Mouse (Mus musculus): ENCODE results near the gene Socs3. TPM values are rescaled to one million over a fixed set of nuclear protein-coding genes. Genes with fewer than 3 reads are reported as not detected.

The Socs3 gene
- total and polyA plus RNA-seq, 3 experiments: 0.96 to 1.9 TPM; not detected in 1

DNA sequence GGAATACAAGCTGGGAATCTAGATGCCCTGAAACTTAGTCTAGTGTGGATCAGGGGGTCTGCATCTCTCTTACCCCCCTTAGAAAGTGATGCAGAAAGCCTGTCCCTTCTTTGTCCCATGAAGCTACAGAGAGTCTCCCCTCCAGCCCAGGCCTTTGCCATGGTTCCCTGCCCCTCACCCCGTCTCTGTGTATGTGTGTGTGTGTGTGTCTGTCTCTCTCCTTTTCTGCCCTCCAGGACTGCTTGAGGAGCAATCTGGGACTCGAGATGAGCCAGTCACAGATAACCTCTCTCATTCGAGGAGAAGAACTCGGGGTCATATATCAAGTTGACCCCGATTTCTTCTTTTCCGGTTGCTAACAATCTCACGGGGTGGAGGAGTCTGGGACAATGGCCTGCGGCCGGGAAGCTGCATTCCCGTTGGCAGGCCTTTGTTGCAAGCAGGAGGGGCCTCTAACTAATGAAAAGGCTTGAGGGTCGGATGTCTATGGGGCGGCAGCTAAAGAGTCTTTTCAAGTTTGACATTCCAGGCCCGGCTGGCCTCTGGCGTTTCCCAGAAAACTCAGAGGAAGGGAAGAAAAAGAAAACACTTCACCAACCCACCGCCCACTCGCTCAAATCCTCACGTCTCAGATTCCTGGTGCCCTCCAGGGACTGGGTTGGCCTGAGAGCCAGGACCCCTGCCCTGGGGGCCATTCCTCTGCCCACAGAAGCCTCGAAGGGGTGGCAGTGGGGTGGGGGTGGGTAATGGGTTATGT, 5.5 kb upstream of the Socs3 start:
- no peaks in the 10 kb centered on the region for H3K4me1 ChIP-seq (ENCODE audit: control insufficient read depth in 1 of 2, insufficient read depth in 2 of 2, low read length in 2 of 2)
- H3K36me3 ChIP-seq (ENCODE audit: control insufficient read depth in 1 of 2, insufficient read depth in 2 of 2, low read length in 2 of 2): no peaks in the 10 kb centered on the region
- no peak overlapping the region for H3K9ac ChIP-seq (ENCODE audit: control insufficient read depth, low read depth, low read length, poor library complexity, severe bottlenecking)

GRCm38 (mm10) chr11:117974327-117975125, 4.7 kb upstream of the Socs3 start:
- TF ChIP-seq ZKSCAN1 (IDR thresholded peaks at IDR 0.05; ENCODE audit: low read depth, low read length) (no peak), MYB (IDR thresholded peaks at IDR 0.05; ENCODE audit: low read depth, low read length) (no peak), GATA1 (IDR thresholded peaks at IDR 0.05; ENCODE audit: low read depth, low read length) (no peak), UBTF (IDR thresholded peaks at IDR 0.05; ENCODE audit: borderline replicate concordance, insufficient read depth, low read depth, low read length) (no peak), TAL1 (IDR thresholded peaks at IDR 0.05; ENCODE audit: low read length) (no peak), NELFE (IDR thresholded peaks at IDR 0.05; ENCODE audit: low read depth, low read length) (no peak), CHD2 (IDR thresholded peaks at IDR 0.05; ENCODE audit: low read length) (no peak), MAZ (IDR thresholded peaks at IDR 0.05; ENCODE audit: low read depth, low read length) (no peak), SIN3A (IDR thresholded peaks at IDR 0.05; ENCODE audit: low read length) (no peak), POLR2A (IDR thresholded peaks at IDR 0.05; ENCODE audit: control insufficient read depth in 1 of 2, insufficient read depth in 1 of 2, low read depth in 1 of 2, low read length in 2 of 2, poor library complexity in 1 of 2) (no peak), KAT2A (conservative IDR thresholded peaks at IDR 0.05; ENCODE audit: low read depth, low read length) (no peak), CTCF (IDR thresholded peaks at IDR 0.05 in 2 of 3, conservative IDR thresholded peaks at IDR 0.05 in 1 of 3; ENCODE audit: control insufficient read depth in 1 of 3, insufficient read depth in 1 of 3, low read depth in 2 of 3, low read length in 3 of 3, poor library complexity in 1 of 3, severe bottlenecking in 1 of 3) (no peak), MXI1 (IDR thresholded peaks at IDR 0.05; ENCODE audit: low read depth, low read length) (no peak)
- no peaks in the 10 kb centered on the region for H3K36me3 ChIP-seq (ENCODE audit: control insufficient read depth in 1 of 2, insufficient read depth in 2 of 2, low read length in 2 of 2)
- H3K4me3 ChIP-seq (ENCODE audit: control insufficient read depth in 1 of 2, insufficient read depth in 1 of 2, low read depth in 2 of 2, low read length in 2 of 2): no peak overlapping the region
- H3K9ac ChIP-seq (ENCODE audit: control insufficient read depth, low read depth, low read length, poor library complexity, severe bottlenecking): no peak overlapping the region
- H3K27me3 ChIP-seq (ENCODE audit: control insufficient read depth in 1 of 2, insufficient read depth in 2 of 2, low read length in 2 of 2): peaks cover 46 to 62% of the 10 kb centered on the region in 2 experiments
- no peaks in the 10 kb centered on the region for H3K79me2 ChIP-seq (ENCODE audit: control insufficient read depth, insufficient read depth, low read length, poor library complexity)
- DNase-seq (ENCODE audit: low read depth, low spot score): no peak
- no peaks in the 10 kb centered on the region for H3K4me1 ChIP-seq (ENCODE audit: control insufficient read depth in 1 of 2, insufficient read depth in 2 of 2, low read length in 2 of 2)
- H3K9me3 ChIP-seq (replicated peaks; ENCODE audit: insufficient read depth, low read length): no peaks in the 10 kb centered on the region
- no peak overlapping the region for H3K27ac ChIP-seq (ENCODE audit: control insufficient read depth, low read depth, low read length)

More for the DNA sequence above, 5.5 kb upstream of the Socs3 start:
- H3K79me2 ChIP-seq (ENCODE audit: control insufficient read depth, insufficient read depth, low read length, poor library complexity): no peaks in the 10 kb centered on the region
- H3K4me3 ChIP-seq (ENCODE audit: control insufficient read depth in 1 of 2, insufficient read depth in 1 of 2, low read depth in 2 of 2, low read length in 2 of 2): no peak overlapping the region
- TF ChIP-seq USF1 (IDR thresholded peaks at IDR 0.05; ENCODE audit: low read depth, low read length): no peak
- TF ChIP-seq MYB (IDR thresholded peaks at IDR 0.05; ENCODE audit: low read depth, low read length): no peak
- no peak for DNase-seq (ENCODE audit: low read depth, low spot score)
- no peaks in the 10 kb centered on the region for H3K9me3 ChIP-seq (replicated peaks; ENCODE audit: insufficient read depth, low read length)
- peaks cover 51 to 66% of the 10 kb centered on the region in 2 experiments for H3K27me3 ChIP-seq (ENCODE audit: control insufficient read depth in 1 of 2, insufficient read depth in 2 of 2, low read length in 2 of 2)
- H3K27ac ChIP-seq (ENCODE audit: control insufficient read depth, low read depth, low read length): no peak overlapping the region
